Mouse (Mus musculus): ENCODE measurements around the gene Slc17a8.

- TF ChIP-seq CTCF (IDR thresholded peaks at IDR 0.05; ENCODE audit: insufficient read depth, low read length) (no peak), POLR2A (IDR thresholded peaks at IDR 0.05; ENCODE audit: borderline replicate concordance, extremely low read depth, low read depth, low read length) (no peak)
Measured at GRCm38 (mm10) chr10:89595935-89596334, 25.1 kb downstream of the Slc17a8 start.

All from lung, adult 2 months (tissue).